Mouse (Mus musculus) lung, postnatal 0 days (tissue): Measurements from ENCODE around the gene Ankrd52. TPM values are rescaled to one million over a fixed set of nuclear protein-coding genes. Genes with fewer than 3 reads are reported as not detected.
A peak's percentile ranks its signal among the peaks of the same experiment; 100 is the strongest.

Experiments used
- ATAC-seq: fragments of 200-750 bp; cut with Nextera tagmentation; 2 replicates; pipeline ENCODE4 v1.8.0; 2017; ENCODE audit warnings: moderate library complexity
- DNase-seq: peaks from one replicate; pipeline ENCODE4 v3.0.0-alpha.2; 2016; ENCODE audit warnings: low spot score
- H3K27ac ChIP-seq: fragments of 300-500 bp; sonication (generic); 2 replicates; pipeline ENCODE4 v1.5.1; 2014; ENCODE audit warnings: antibody characterized with exemption, mild to moderate bottlenecking, low read length, mixed read lengths
- H3K27me3 ChIP-seq: fragments of 300-500 bp; sonication (generic); replicated peaks from 2 replicates; pipeline ENCODE4 v1.6.1; 2014; ENCODE audit warnings: low read length, mixed read lengths; ENCODE audit not compliant: insufficient read depth
- H3K36me3 ChIP-seq: fragments of 300-500 bp; sonication (generic); 2 replicates; pipeline ENCODE4 v1.6.1; 2014; ENCODE audit warnings: low read length, mixed read lengths; ENCODE audit not compliant: insufficient read depth
- H3K4me1 ChIP-seq: fragments of 300-500 bp; sonication (generic); 2 replicates; pipeline ENCODE4 v1.6.1; 2014; ENCODE audit warnings: antibody characterized with exemption, low read depth, low read length, mixed read lengths; ENCODE audit not compliant: insufficient read depth
- H3K4me2 ChIP-seq: fragments of 300-500 bp; sonication (generic); replicated peaks from 2 replicates; pipeline ENCODE4 v1.6.1; 2014; ENCODE audit warnings: low read depth, mild to moderate bottlenecking, low read length, moderate library complexity, mixed read lengths
- H3K4me3 ChIP-seq: fragments of 300-500 bp; sonication (generic); 2 replicates; pipeline ENCODE4 v1.5.1; 2014; ENCODE audit warnings: low read depth, low read length
- H3K9ac ChIP-seq: fragments of 300-500 bp; sonication (generic); replicated peaks from 2 replicates; pipeline ENCODE4 v1.6.1; 2014; ENCODE audit warnings: low read depth, mild to moderate bottlenecking
- H3K9me3 ChIP-seq: fragments of 300-500 bp; sonication (generic); 2 replicates; pipeline ENCODE4 v1.6.1; 2016; ENCODE audit warnings: low read length, mixed read lengths
- CTCF ChIP-seq: IDR thresholded peaks from 2 replicates; pipeline ENCODE4 v1.5.1; 2016; ENCODE audit warnings: antibody characterized with exemption, mild to moderate bottlenecking
- EP300 ChIP-seq: IDR thresholded peaks from 2 replicates; pipeline ENCODE4 v1.6.1; 2016; ENCODE audit warnings: antibody characterized with exemption, mild to moderate bottlenecking, control low read depth
- WGBS: fragments of 180-500 bp; shearing (Covaris S2); extraction: QIAGEN DNeasy Blood & Tissue Kit; methylation state at CpG from one replicate; pipeline ENCODE4 v1.1.7; 2014; 5-methylcytosine and 5-hydroxymethylcytosine counted together
- polyA plus RNA-seq: library from polyadenylated mRNA; unstranded; fragments of >200 nt; fragmentation: Nextera tagmentation; extraction: Ambion mirVana; gene quantifications from 2 replicates; pipeline ENCODE4 v1.2.1, GENCODE M21; 2015

The Ankrd52 gene
- polyA plus RNA-seq, 1 experiment from 2014 or later = 4.2 TPM

- no peaks in the 10 kb centered on the region for H3K27me3 ChIP-seq
- DNase-seq (peak; percentile 98), ATAC-seq (peak; percentile 89)
- H3K9ac ChIP-seq = peak within 1 kb of the TSS; percentile 64
- H3K4me1 ChIP-seq = peaks cover 10% of the 10 kb centered on the region; the same call in 1 of the 2 replicates
- peak within 1 kb of the TSS; percentile 94 for H3K27ac ChIP-seq
- peak within 1 kb of the TSS; percentile 81 for H3K4me3 ChIP-seq
- no peaks in the 10 kb centered on the region for H3K9me3 ChIP-seq
- peak within 1 kb of the TSS; percentile 86 for H3K4me2 ChIP-seq
- H3K36me3 ChIP-seq = peaks cover 5% of the 10 kb centered on the region
- 1% methylated on average over 48 of the region's 50 CpGs for WGBS
- no peak for TF ChIP-seq CTCF
- TF ChIP-seq EP300 = no peak
Measured at GRCm38 (mm10) chr10:128411211-128412054, 34.5 kb downstream of the Ankrd52 start, which contains the start of the genes Nabp2 and Rnf41. TSS of gene Nabp2 (minus strand) at chr10:128411492. TSS of gene Rnf41 (plus strand) at chr10:128411657.

GRCm38 (mm10) chr10:128412055-128412381 is 35.1 kb downstream of the Ankrd52 start:
- DNase-seq (peak; percentile 79), ATAC-seq (peak; percentile 6)
- Histone ChIP-seq H3K27ac (peak overlapping the region; percentile 94), H3K4me1 (peaks cover 10% of the 10 kb centered on the region; the same call in 1 of the 2 replicates), H3K27me3 (no peaks in the 10 kb centered on the region), H3K36me3 (peaks cover 9% of the 10 kb centered on the region), H3K9ac (peak overlapping the region; percentile 64), H3K4me2 (peak overlapping the region; percentile 86), H3K4me3 (peak overlapping the region; percentile 81), H3K9me3 (no peaks in the 10 kb centered on the region)
- WGBS = under 1% methylated on average over 14 of the region's 14 CpGs
- TF ChIP-seq EP300 (no peak), CTCF (no peak)

GRCm38 (mm10) chr10:128412558-128412957 is 35.6 kb downstream of the Ankrd52 start:
- Histone ChIP-seq H3K9me3 (no peaks in the 10 kb centered on the region), H3K27me3 (no peaks in the 10 kb centered on the region), H3K9ac (no peak overlapping the region), H3K4me1 (peaks cover 10% of the 10 kb centered on the region; the same call in 1 of the 2 replicates), H3K36me3 (peaks cover 9% of the 10 kb centered on the region), H3K27ac (peak overlapping the region; percentile 94; the same call in 1 of the 2 replicates), H3K4me2 (peak overlapping the region; percentile 86), H3K4me3 (peak overlapping the region; percentile 81)
- 6% methylated on average over 1 of the region's 1 CpGs for WGBS
- no peak for TF ChIP-seq CTCF
- no peak for TF ChIP-seq EP300
- DNase-seq (peak; percentile 14), ATAC-seq (no peak)

GRCm38 (mm10) chr10:128413076-128413475 is 36.2 kb downstream of the Ankrd52 start:
- WGBS = 25% methylated on average over 1 of the region's 1 CpGs
- Histone ChIP-seq H3K27ac (no peak overlapping the region), H3K36me3 (peaks cover 9% of the 10 kb centered on the region), H3K27me3 (no peaks in the 10 kb centered on the region), H3K4me3 (no peak overlapping the region), H3K4me1 (peaks cover 10% of the 10 kb centered on the region; the same call in 1 of the 2 replicates), H3K4me2 (no peak overlapping the region), H3K9me3 (no peaks in the 10 kb centered on the region), H3K9ac (no peak overlapping the region)
- DNase-seq = peak; percentile 17
- no peak for TF ChIP-seq EP300
- TF ChIP-seq CTCF = no peak
- no peak for ATAC-seq

- Histone ChIP-seq H3K4me1 (peaks cover 10% of the 10 kb centered on the region; the same call in 1 of the 2 replicates), H3K9ac (no peak overlapping the region), H3K4me2 (no peak overlapping the region), H3K27me3 (no peaks in the 10 kb centered on the region), H3K4me3 (no peak overlapping the region), H3K9me3 (no peaks in the 10 kb centered on the region), H3K27ac (no peak overlapping the region), H3K36me3 (peaks cover 9% of the 10 kb centered on the region)
- 70% methylated on average over 5 of the region's 5 CpGs for WGBS
- DNase-seq = no peak
- ATAC-seq = no peak
- TF ChIP-seq CTCF (no peak), EP300 (no peak)
Measured at GRCm38 (mm10) chr10:128414848-128415247, 37.9 kb downstream of the Ankrd52 start.

- no peak for DNase-seq
- no peaks in the 10 kb centered on the region for H3K27me3 ChIP-seq
- no peaks in the 10 kb centered on the region for H3K4me1 ChIP-seq
- ATAC-seq = no peak
- TF ChIP-seq EP300 = no peak
- no peak for TF ChIP-seq CTCF
- H3K9me3 ChIP-seq = no peaks in the 10 kb centered on the region
- WGBS = 67% methylated on average over 5 of the region's 5 CpGs
- no peak overlapping the region for H3K4me2 ChIP-seq
- no peak overlapping the region for H3K9ac ChIP-seq
- H3K36me3 ChIP-seq = no peaks in the 10 kb centered on the region; the same call in 1 of the 2 replicates
- H3K27ac ChIP-seq = no peak overlapping the region
- no peak overlapping the region for H3K4me3 ChIP-seq
Measured at GRCm38 (mm10) chr10:128422426-128422825, 45.5 kb downstream of the Ankrd52 start.
